Mouse (Mus musculus) G1E (cell line): ENCODE data around the gene Zc3hc1. TPM values are rescaled to one million over a fixed set of nuclear protein-coding genes. Genes with fewer than 3 reads are reported as not detected.

ENCODE experiments used
- ATAC-seq: 2 replicates; pipeline ENCODE4 v1.8.0; 2016; ENCODE audit warnings: mild to moderate bottlenecking; ENCODE audit not compliant: insufficient number of reproducible peaks, poor library complexity, low FRiP score, severe bottlenecking; ENCODE audit errors: extremely low read depth
- DNase-seq: peaks from one replicate; pipeline ENCODE4 v3.0.0; 2012; ENCODE audit warnings: low spot score
- H3K27me3 ChIP-seq: 2 replicates; pipeline ENCODE4 v1.6.1; 2012; ENCODE audit warnings: mild to moderate bottlenecking, low read length, inconsistent platforms; ENCODE audit not compliant: insufficient read depth
- H3K36me3 ChIP-seq: replicated peaks from 2 replicates; pipeline ENCODE3; 2012; ENCODE audit warnings: mild to moderate bottlenecking, inconsistent platforms
- H3K4me1 ChIP-seq: 2 replicates; pipeline ENCODE4 v1.6.1; 2012; ENCODE audit warnings: low read depth, low read length, inconsistent platforms, mixed read lengths; ENCODE audit not compliant: insufficient read depth
- H3K4me3 ChIP-seq: 2 replicates; pipeline ENCODE4 v1.5.1; 2012; ENCODE audit warnings: low read depth, mild to moderate bottlenecking, inconsistent platforms, low read length, moderate library complexity, mixed read lengths
- H3K9me3 ChIP-seq: replicated peaks from 2 replicates; pipeline ENCODE4 v1.6.1; 2012; ENCODE audit warnings: inconsistent platforms
- CTCF ChIP-seq: IDR thresholded peaks from 2 replicates; pipeline ENCODE4 v1.5.1; 2012; ENCODE audit warnings: low read depth, low read length, inconsistent platforms, mixed read lengths
- GATA1 ChIP-seq: IDR thresholded peaks from 2 replicates; pipeline ENCODE4 v1.6.1; 2012; ENCODE audit warnings: borderline replicate concordance, low read length, inconsistent platforms, mixed read lengths
- GATA2 ChIP-seq: IDR thresholded peaks from 2 replicates; pipeline ENCODE4 v1.6.1; 2012; ENCODE audit warnings: low read depth, low read length, inconsistent platforms, borderline replicate concordance
- POLR2AphosphoS5 ChIP-seq: IDR thresholded peaks from 2 replicates; pipeline ENCODE4 v1.6.1; 2012; ENCODE audit warnings: low read depth, low read length, inconsistent platforms; ENCODE audit not compliant: insufficient replicate concordance
- TAL1 ChIP-seq: conservative IDR thresholded peaks from 2 replicates; pipeline ENCODE4 v1.6.1; 2012; ENCODE audit warnings: low read depth, low read length, inconsistent platforms, mixed read lengths
- polyA plus RNA-seq: library from polyadenylated mRNA; stranded (reverse); fragments of >175 nt; gene quantifications from 2 replicates; pipeline ENCODE4 v1.2.3, GENCODE M21; 2012
- total RNA-seq, 2 experiments: library from RNA; stranded (forward) in 1 of 2; stranded (reverse) in 1 of 2; fragments of 200-1000 nt in 1 of 2; fragments of >200 nt in 1 of 2; fragmentation: Nextera tagmentation in 1 of 2; gene quantifications; 2 replicates each; pipeline ENCODE4 v1.2.3; 2014 to 2017

Gene Zc3hc1
- total RNA-seq (2014; fragmentation: Nextera tagmentation) (22.0 and 34.2 TPM in 2 replicates), total RNA-seq (2017) (44.5 and 53.0 TPM in 2 replicates), polyA plus RNA-seq (63.6 and 71.3 TPM in 2 replicates)

- Histone ChIP-seq H3K36me3 (peaks cover 24% of the 10 kb centered on the region), H3K4me3 (peak within 1 kb of the TSS; percentile 83), H3K27me3 (0 out of 2 replicates have a peak, but pooled peaks cover 2% of the 10 kb centered on the region), H3K9me3 (no peaks in the 10 kb centered on the region), H3K4me1 (peaks cover 16% of the 10 kb centered on the region)
- DNase-seq = peak; percentile 67
- TF ChIP-seq TAL1 (no peak), GATA1 (no peak), CTCF (no peak), POLR2AphosphoS5 (no peak), GATA2 (no peak)
- peak; percentile 93 for ATAC-seq
Measured at GRCm38 (mm10) chr6:30390714-30391697, at the start of gene Zc3hc1. Gene Zc3hc1 (minus strand): TSS chr6:30391028.

GRCm38 (mm10) chr6:30439576-30439975, 48.7 kb upstream of the Zc3hc1 start:
- no peak for ATAC-seq
- Histone ChIP-seq H3K4me3 (no peak overlapping the region), H3K4me1 (no peaks in the 10 kb centered on the region), H3K9me3 (no peaks in the 10 kb centered on the region), H3K36me3 (peaks cover 59% of the 10 kb centered on the region), H3K27me3 (no peaks in the 10 kb centered on the region)
- TF ChIP-seq CTCF = no peak
- TF ChIP-seq GATA2 = no peak
- TF ChIP-seq GATA1 = no peak
- no peak for TF ChIP-seq TAL1
- TF ChIP-seq POLR2AphosphoS5 = no peak
- no peak for DNase-seq

GRCm38 (mm10) chr6:30437054-30437453, 46.2 kb upstream of the Zc3hc1 start:
- ATAC-seq (no peak), DNase-seq (no peak)
- Histone ChIP-seq H3K27me3 (no peaks in the 10 kb centered on the region), H3K36me3 (peaks cover 47% of the 10 kb centered on the region), H3K4me1 (no peaks in the 10 kb centered on the region), H3K9me3 (no peaks in the 10 kb centered on the region), H3K4me3 (no peak overlapping the region)
- TF ChIP-seq TAL1 (no peak), POLR2AphosphoS5 (no peak), CTCF (no peak), GATA2 (no peak), GATA1 (no peak)

GRCm38 (mm10) chr6:30436476-30436875, 45.6 kb upstream of the Zc3hc1 start:
- DNase-seq (no peak), ATAC-seq (no peak)
- no peaks in the 10 kb centered on the region for H3K4me1 ChIP-seq
- H3K4me3 ChIP-seq = no peak overlapping the region
- H3K36me3 ChIP-seq = peaks cover 44% of the 10 kb centered on the region
- H3K9me3 ChIP-seq = no peaks in the 10 kb centered on the region
- TF ChIP-seq GATA1 = no peak
- TF ChIP-seq CTCF = no peak
- no peak for TF ChIP-seq TAL1
- TF ChIP-seq POLR2AphosphoS5 = no peak
- no peak for TF ChIP-seq GATA2
- no peaks in the 10 kb centered on the region for H3K27me3 ChIP-seq

GRCm38 (mm10) chr6:30432461-30433192, 41.8 kb upstream of the Zc3hc1 start:
- H3K4me3 ChIP-seq = no peak overlapping the region
- H3K9me3 ChIP-seq = no peaks in the 10 kb centered on the region
- peaks cover 5% of the 10 kb centered on the region; the same call in 1 of the 2 replicates for H3K4me1 ChIP-seq
- H3K36me3 ChIP-seq = peaks cover 40% of the 10 kb centered on the region
- DNase-seq (no peak), ATAC-seq (no peak)
- TF ChIP-seq GATA2 (no peak), CTCF (no peak), POLR2AphosphoS5 (no peak), GATA1 (no peak), TAL1 (no peak)
- no peaks in the 10 kb centered on the region for H3K27me3 ChIP-seq

GRCm38 (mm10) chr6:30416801-30417200, 26.0 kb upstream of the Zc3hc1 start:
- DNase-seq (no peak), ATAC-seq (no peak)
- TF ChIP-seq TAL1 (no peak), GATA1 (no peak), POLR2AphosphoS5 (no peak)
- Histone ChIP-seq H3K36me3 (peaks cover 50% of the 10 kb centered on the region), H3K27me3 (no peaks in the 10 kb centered on the region), H3K4me3 (no peak overlapping the region), H3K4me1 (no peaks in the 10 kb centered on the region; the same call in none of the 2 replicates), H3K9me3 (no peaks in the 10 kb centered on the region)
